Mouse (Mus musculus) myocyte (in vitro differentiated cells): ENCODE measurements around the gene Mettl9. TPM values are rescaled to one million over a fixed set of nuclear protein-coding genes. Genes with fewer than 3 reads are reported as not detected.

Source experiments
- H3K27me3 ChIP-seq: one replicate; pipeline ENCODE4 v1.6.1; 2011; ENCODE audit not compliant: control insufficient read depth, insufficient read depth, insufficient read length
- H3K36me3 ChIP-seq: one replicate; pipeline ENCODE4 v1.6.1; 2011; ENCODE audit not compliant: control insufficient read depth, insufficient read depth
- H3K4me2 ChIP-seq: one replicate; pipeline ENCODE4 v1.6.1; 2011; ENCODE audit warnings: low read depth, control low read depth
- H3K4me3 ChIP-seq: one replicate; pipeline ENCODE4 v1.5.1; 2011; ENCODE audit warnings: mild to moderate bottlenecking, control low read depth, moderate library complexity
- H3K79me2 ChIP-seq: one replicate; pipeline ENCODE4 v1.6.1; 2011; ENCODE audit not compliant: control insufficient read depth, insufficient read depth
- H3ac ChIP-seq: one replicate; pipeline ENCODE4 v1.6.1; 2011; ENCODE audit not compliant: control insufficient read depth, insufficient read length
- CEBPB ChIP-seq: IDR thresholded peaks from 2 replicates; pipeline ENCODE4 v1.6.1; 2011; ENCODE audit warnings: mild to moderate bottlenecking, moderate library complexity; ENCODE audit not compliant: poor library complexity, insufficient read depth, severe bottlenecking
- E2F4 ChIP-seq: IDR thresholded peaks from one replicate; pipeline ENCODE4 v1.6.1; 2011; ENCODE audit warnings: mild to moderate bottlenecking, control low read depth, moderate library complexity; ENCODE audit not compliant: insufficient read depth
- MAX ChIP-seq: IDR thresholded peaks from one replicate; pipeline ENCODE4 v1.6.1; 2011; ENCODE audit warnings: low read depth, mild to moderate bottlenecking, control low read depth
- MYOD1 ChIP-seq, 3 experiments: IDR thresholded peaks; one replicate each; pipeline ENCODE4 v1.6.1; 2011; ENCODE audit warnings: control low read depth in 2 of 3, low read depth in 2 of 3, mild to moderate bottlenecking in 2 of 3, moderate library complexity in 1 of 3; ENCODE audit not compliant: insufficient read length in 2 of 3, control insufficient read depth in 1 of 3
- MYOG ChIP-seq, 3 experiments: IDR thresholded peaks; one replicate each; pipeline ENCODE4 v1.6.1; 2011; ENCODE audit warnings: control low read depth in 2 of 3, low read depth in 2 of 3, mild to moderate bottlenecking in 2 of 3; ENCODE audit not compliant: insufficient read length in 2 of 3, control insufficient read depth in 1 of 3, insufficient read depth in 1 of 3
- POLR2A ChIP-seq: IDR thresholded peaks from one replicate; pipeline ENCODE4 v1.6.1; 2011; ENCODE audit warnings: low read depth, mild to moderate bottlenecking, control low read depth, moderate library complexity; ENCODE audit not compliant: insufficient read length
- POLR2AphosphoS2 ChIP-seq: IDR thresholded peaks from one replicate; pipeline ENCODE4 v1.6.1; 2011; ENCODE audit warnings: low read depth, control low read depth; ENCODE audit not compliant: insufficient read length
- REST ChIP-seq: IDR thresholded peaks from one replicate; pipeline ENCODE4 v1.6.1; 2011; ENCODE audit warnings: mild to moderate bottlenecking, control low read depth, moderate library complexity; ENCODE audit not compliant: insufficient read depth, insufficient read length
- SRF ChIP-seq: IDR thresholded peaks from one replicate; pipeline ENCODE4 v1.6.1; 2011; ENCODE audit warnings: low read depth; ENCODE audit not compliant: control insufficient read depth, insufficient read length
- TCF12 ChIP-seq: IDR thresholded peaks from one replicate; pipeline ENCODE4 v1.6.1; 2011; ENCODE audit warnings: mild to moderate bottlenecking, control low read depth; ENCODE audit not compliant: poor library complexity, insufficient read depth, severe bottlenecking
- TCF3 ChIP-seq: IDR thresholded peaks from one replicate; pipeline ENCODE4 v1.6.1; 2011; ENCODE audit warnings: low read depth, control low read depth; ENCODE audit not compliant: insufficient read length
- USF1 ChIP-seq: IDR thresholded peaks from one replicate; pipeline ENCODE4 v1.6.1; 2011; ENCODE audit warnings: low read depth, mild to moderate bottlenecking, control low read depth, moderate library complexity
- polyA plus RNA-seq: library from polyadenylated mRNA; unstranded; fragments of >200 nt; fragmentation: generic; extraction: Trizol; gene quantifications from one replicate; pipeline ENCODE4 v1.2.1, GENCODE M21; 2012; ENCODE audit warnings: missing spikeins

Mettl9 gene
- polyA plus RNA-seq, 1 experiment: 23.5 TPM

DNA sequence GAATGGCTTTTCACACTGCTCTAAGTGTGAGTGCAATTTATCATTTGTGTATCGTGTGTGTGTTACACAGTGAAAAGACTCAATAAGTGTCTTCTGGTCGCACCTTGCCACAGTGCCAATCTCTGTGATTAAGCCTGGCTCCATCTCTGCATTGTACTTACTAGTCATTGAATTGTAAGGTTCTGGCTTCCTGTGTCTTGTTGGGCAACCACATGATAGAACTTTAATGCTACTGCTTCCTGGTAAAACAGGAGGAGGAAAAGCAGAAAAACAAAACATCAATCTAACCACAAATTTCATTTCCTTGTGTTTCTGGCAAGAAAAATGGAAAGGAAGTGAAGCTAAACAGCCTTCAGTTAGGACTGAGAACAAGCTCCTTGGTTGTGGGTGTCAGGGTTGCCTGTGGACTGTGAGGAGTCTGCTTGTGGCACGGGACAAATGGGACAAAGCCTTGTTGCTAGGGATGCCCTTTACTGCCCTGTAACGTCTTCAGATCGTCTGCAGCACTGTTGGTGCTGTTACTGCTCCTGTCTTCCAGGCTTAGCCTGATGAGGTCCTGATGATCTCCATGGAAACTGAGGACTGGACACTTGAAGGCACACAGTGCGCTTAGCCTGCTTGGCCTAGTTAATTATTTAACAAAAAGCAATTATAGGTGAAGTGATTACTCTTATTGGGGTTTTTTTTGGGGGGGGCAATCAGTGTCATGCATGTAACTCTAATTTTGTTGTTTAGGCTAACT is 25.4 kb downstream of the Mettl9 start:
- Histone ChIP-seq H3K79me2 (no peaks in the 10 kb centered on the region), H3K4me2 (no peak overlapping the region), H3K27me3 (no peaks in the 10 kb centered on the region), H3ac (no peak overlapping the region), H3K36me3 (peaks cover 36% of the 10 kb centered on the region), H3K4me3 (no peak overlapping the region)
- TF ChIP-seq MYOG (IDR thresholded peaks at IDR 0.05; ENCODE audit: control insufficient read depth in 1 of 3, insufficient read depth in 1 of 3, insufficient read length in 2 of 3, low read depth in 2 of 3) (no peak), REST (no peak), POLR2AphosphoS2 (no peak), E2F4 (no peak), USF1 (no peak), CEBPB (no peak), TCF12 (no peak), SRF (no peak)

DNA sequence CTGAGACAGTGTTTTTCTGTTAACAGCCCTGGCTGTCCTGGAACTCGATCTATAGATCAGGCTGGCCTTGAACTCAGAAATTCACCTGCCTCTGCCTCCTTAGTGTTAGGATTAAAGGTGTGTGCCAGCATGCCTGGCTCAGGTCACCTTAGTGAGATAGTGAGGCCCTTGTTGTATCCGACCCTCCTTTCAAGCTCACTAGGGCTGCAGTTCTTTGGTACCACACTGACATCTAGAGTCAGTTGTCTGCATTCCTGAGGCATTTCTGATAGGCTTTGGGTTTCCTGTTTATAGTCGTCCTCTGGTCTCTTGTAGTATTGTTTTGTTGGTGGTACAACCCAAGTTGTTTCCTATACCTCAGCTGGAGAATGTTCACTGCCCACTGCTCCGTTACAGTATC is 30.1 kb downstream of the Mettl9 start:
- Histone ChIP-seq H3K36me3 (peaks cover 24% of the 10 kb centered on the region), H3K27me3 (no peaks in the 10 kb centered on the region), H3K4me2 (no peak overlapping the region), H3K4me3 (no peak overlapping the region), H3ac (no peak overlapping the region), H3K79me2 (no peaks in the 10 kb centered on the region)
- TF ChIP-seq TCF12 (no peak), TCF3 (no peak), SRF (no peak), REST (no peak), CEBPB (no peak), MYOD1 (IDR thresholded peaks at IDR 0.05; ENCODE audit: control insufficient read depth in 1 of 3, insufficient read length in 2 of 3, low read depth in 2 of 3) (no peak), POLR2A (no peak), MYOG (IDR thresholded peaks at IDR 0.05; ENCODE audit: control insufficient read depth in 1 of 3, insufficient read depth in 1 of 3, insufficient read length in 2 of 3, low read depth in 2 of 3) (no peak), MAX (no peak), POLR2AphosphoS2 (no peak), USF1 (no peak), E2F4 (no peak)

DNA sequence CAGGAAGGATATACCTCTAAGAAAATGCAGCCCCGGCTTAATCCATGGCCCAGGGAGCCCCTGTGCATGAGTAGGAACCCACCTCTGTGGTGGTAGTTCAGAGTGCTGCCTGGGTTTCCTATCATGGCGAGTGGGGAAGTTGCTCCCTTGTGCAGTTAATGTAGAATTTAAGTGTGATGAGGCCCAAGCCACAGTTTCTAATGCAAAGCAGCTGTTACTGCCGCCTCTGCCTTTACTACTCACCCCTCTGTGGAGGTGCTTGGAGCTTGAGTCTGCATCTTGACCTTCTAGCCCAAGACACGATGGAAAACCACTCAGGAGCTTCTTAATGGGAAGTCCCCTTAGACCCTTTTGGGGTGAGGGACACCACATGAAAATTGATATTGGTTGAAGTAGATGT is 37.0 kb downstream of the Mettl9 start:
- Histone ChIP-seq H3K27me3 (no peaks in the 10 kb centered on the region), H3ac (no peak overlapping the region), H3K4me3 (no peak overlapping the region), H3K4me2 (no peak overlapping the region), H3K36me3 (peaks cover 13% of the 10 kb centered on the region), H3K79me2 (no peaks in the 10 kb centered on the region)
- no peak for TF ChIP-seq POLR2AphosphoS2
- TF ChIP-seq USF1: no peak
- TF ChIP-seq REST: no peak
- TF ChIP-seq MAX: no peak
- TF ChIP-seq MYOG (IDR thresholded peaks at IDR 0.05; ENCODE audit: control insufficient read depth in 1 of 3, insufficient read depth in 1 of 3, insufficient read length in 2 of 3, low read depth in 2 of 3): no peak
- TF ChIP-seq TCF12: no peak
- no peak for TF ChIP-seq E2F4
- TF ChIP-seq POLR2A: no peak
- no peak for TF ChIP-seq SRF
- TF ChIP-seq MYOD1 (IDR thresholded peaks at IDR 0.05; ENCODE audit: control insufficient read depth in 1 of 3, insufficient read length in 2 of 3, low read depth in 2 of 3): no peak
- no peak for TF ChIP-seq TCF3
- TF ChIP-seq CEBPB: no peak

DNA sequence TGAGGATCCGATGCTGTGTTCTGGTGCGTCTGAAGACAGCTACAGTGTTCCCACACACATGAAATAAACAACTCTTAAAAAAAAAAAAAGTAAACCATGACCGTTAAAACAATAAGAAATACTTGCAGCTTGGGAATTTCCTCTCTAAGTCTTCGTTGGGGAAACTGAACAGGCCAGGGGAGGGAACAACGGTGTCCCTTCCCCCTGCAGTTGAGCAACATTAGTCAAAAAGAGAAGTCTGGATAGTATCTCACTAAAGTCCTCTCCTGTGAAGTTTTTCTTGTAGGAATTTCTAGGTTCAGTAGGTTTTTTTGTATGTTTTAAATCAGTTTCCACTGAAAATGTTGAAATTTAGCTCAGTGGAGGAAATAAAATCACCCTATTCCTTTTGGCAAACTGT is 38.3 kb downstream of the Mettl9 start:
- no peak overlapping the region for H3K4me3 ChIP-seq
- H3K27me3 ChIP-seq: no peaks in the 10 kb centered on the region
- no peak for TF ChIP-seq E2F4
- no peak for TF ChIP-seq POLR2AphosphoS2
- no peak for TF ChIP-seq REST
- no peaks in the 10 kb centered on the region for H3K79me2 ChIP-seq
- no peak overlapping the region for H3K4me2 ChIP-seq
- peaks cover 12% of the 10 kb centered on the region for H3K36me3 ChIP-seq
- no peak overlapping the region for H3ac ChIP-seq

DNA sequence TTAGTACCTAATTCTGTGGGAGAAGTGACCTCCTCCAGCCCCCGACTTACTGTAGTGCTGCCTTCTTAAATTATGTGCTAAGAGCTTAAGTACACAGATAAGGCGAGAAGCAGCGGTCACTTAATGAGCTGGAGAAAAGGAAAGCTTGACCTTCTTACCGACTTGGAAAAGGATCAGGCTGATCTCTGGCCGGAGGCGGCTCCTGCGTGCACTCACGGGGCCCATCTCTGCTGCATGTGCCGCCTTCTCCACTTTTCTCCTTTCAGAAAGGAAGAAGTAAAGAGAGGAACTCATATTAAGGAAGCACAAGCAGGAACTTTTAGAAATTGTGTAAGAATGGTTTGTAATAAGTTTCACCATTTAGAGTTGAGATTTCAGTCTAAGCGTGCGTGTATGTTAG is 40.0 kb downstream of the Mettl9 start, which contains the start of gene Igsf6:
Gene Igsf6, minus strand, starts transcription at position 292 of the 400 bp plus-strand sequence.
- H3K4me3 ChIP-seq: no peak within 1 kb of the TSS
- no peak for TF ChIP-seq POLR2A
- no peak for TF ChIP-seq POLR2AphosphoS2
- no peak for TF ChIP-seq MAX
- TF ChIP-seq CEBPB: no peak
- no peak for TF ChIP-seq SRF
- no peak for TF ChIP-seq REST
- no peak for TF ChIP-seq MYOD1 (IDR thresholded peaks at IDR 0.05; ENCODE audit: control insufficient read depth in 1 of 3, insufficient read length in 2 of 3, low read depth in 2 of 3)
- TF ChIP-seq TCF12: no peak
- no peak for TF ChIP-seq TCF3
- TF ChIP-seq E2F4: no peak
- TF ChIP-seq USF1: no peak
- no peak for TF ChIP-seq MYOG (IDR thresholded peaks at IDR 0.05; ENCODE audit: control insufficient read depth in 1 of 3, insufficient read depth in 1 of 3, insufficient read length in 2 of 3, low read depth in 2 of 3)
- H3K27me3 ChIP-seq: no peaks in the 10 kb centered on the region
- H3K36me3 ChIP-seq: peaks cover 12% of the 10 kb centered on the region
- no peak within 1 kb of the TSS for H3ac ChIP-seq
- no peaks in the 10 kb centered on the region for H3K79me2 ChIP-seq
- no peak within 1 kb of the TSS for H3K4me2 ChIP-seq
